Mouse (Mus musculus) C2C12 (cell line): ENCODE data around the gene Polq.

Experiments used
- CEBPB ChIP-seq: IDR thresholded peaks from one replicate; pipeline ENCODE4 v1.6.1; 2011; ENCODE audit warnings: low read depth, mild to moderate bottlenecking, control low read depth, moderate library complexity
- CTCF ChIP-seq: IDR thresholded peaks from one replicate; pipeline ENCODE4 v1.5.1; 2011; ENCODE audit not compliant: control insufficient read depth, insufficient read depth, insufficient read length
- MAX ChIP-seq: IDR thresholded peaks from one replicate; pipeline ENCODE4 v1.6.1; 2011; ENCODE audit warnings: mild to moderate bottlenecking, control low read depth
- MYOD1 ChIP-seq: IDR thresholded peaks from one replicate; pipeline ENCODE4 v1.6.1; 2011; ENCODE audit warnings: low read depth; ENCODE audit not compliant: control insufficient read depth, insufficient read length
- MYOG ChIP-seq: IDR thresholded peaks from one replicate; pipeline ENCODE4 v1.6.1; 2011; ENCODE audit not compliant: control insufficient read depth, insufficient read length; ENCODE audit errors: extremely low read depth
- USF1 ChIP-seq: IDR thresholded peaks from one replicate; pipeline ENCODE4 v1.6.1; 2011; ENCODE audit warnings: low read depth, mild to moderate bottlenecking, control low read depth, moderate library complexity

DNA sequence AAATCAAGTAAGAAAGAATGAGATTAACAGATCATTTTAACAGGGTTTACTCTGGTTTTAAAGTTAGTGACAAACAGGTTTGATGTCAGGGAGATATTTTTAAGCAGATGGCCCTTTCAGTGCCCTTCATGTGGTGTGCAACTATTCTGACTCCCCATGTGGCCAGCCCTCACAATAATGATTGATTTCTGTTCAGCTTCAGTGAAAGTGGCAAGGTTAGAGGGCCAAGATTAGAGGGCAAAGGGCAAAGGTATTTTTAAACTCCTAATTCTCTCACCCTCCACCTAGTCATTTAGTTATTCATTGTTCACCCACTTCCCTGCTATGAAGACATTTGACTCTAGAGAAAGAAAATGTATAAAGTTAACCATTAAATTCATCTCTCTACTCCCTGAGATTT is 23.5 kb upstream of the Polq start:
- TF ChIP-seq CTCF (no peak), USF1 (no peak), MYOG (no peak), MAX (no peak), CEBPB (no peak), MYOD1 (no peak)
